Mouse (Mus musculus) olfactory bulb, adult 2 months (tissue): ENCODE measurements at regions not wholly inside any gene's neighbourhood (a gene's known extent, or its start where the extent isn't known, plus 50 kb on each side); places are given as distances from the start of the nearest gene placed in this dataset.

Experiments
- CTCF ChIP-seq: fragments of 200-500 bp; IDR thresholded peaks from 2 replicates; pipeline ENCODE4 v1.5.1; 2012; ENCODE audit warnings: low read depth, mild to moderate bottlenecking, low read length, moderate library complexity; ENCODE audit not compliant: insufficient read depth
- POLR2A ChIP-seq: fragments of 200-500 bp; IDR thresholded peaks from 2 replicates; pipeline ENCODE4 v1.6.1; 2012; ENCODE audit warnings: mild to moderate bottlenecking, low read depth, low read length, moderate library complexity; ENCODE audit not compliant: insufficient read depth

- no peak for TF ChIP-seq CTCF
- TF ChIP-seq POLR2A = no peak
These were observed 458.4 kb upstream of the Lmcd1 start for GRCm38 (mm10) chr6:111815150-111815549.
